Mouse (Mus musculus) adrenal gland, postnatal 4 days (tissue): ENCODE results near the gene Scyl1. TPM values are rescaled to one million over a fixed set of nuclear protein-coding genes. Genes with fewer than 3 reads are reported as not detected.

Experiments used
- DNase-seq, 2 experiments: peaks; one replicate each; pipeline ENCODE4 v3.0.0; 2021 to 2022; ENCODE audit warnings: low spot score in 2 of 2, mixed read lengths in 2 of 2
- total RNA-seq, 2 experiments: library from RNA; stranded (reverse); gene quantifications; 2 replicates each; pipeline ENCODE4 v1.2.3; 2021

Scyl1 gene
- total RNA-seq, 2 experiments from 2014 or later = 105 to 110 TPM

GRCm38 (mm10) chr19:5788620-5789019 lies 17.4 kb upstream of the Scyl1 start:
- no peak for DNase-seq

DNA sequence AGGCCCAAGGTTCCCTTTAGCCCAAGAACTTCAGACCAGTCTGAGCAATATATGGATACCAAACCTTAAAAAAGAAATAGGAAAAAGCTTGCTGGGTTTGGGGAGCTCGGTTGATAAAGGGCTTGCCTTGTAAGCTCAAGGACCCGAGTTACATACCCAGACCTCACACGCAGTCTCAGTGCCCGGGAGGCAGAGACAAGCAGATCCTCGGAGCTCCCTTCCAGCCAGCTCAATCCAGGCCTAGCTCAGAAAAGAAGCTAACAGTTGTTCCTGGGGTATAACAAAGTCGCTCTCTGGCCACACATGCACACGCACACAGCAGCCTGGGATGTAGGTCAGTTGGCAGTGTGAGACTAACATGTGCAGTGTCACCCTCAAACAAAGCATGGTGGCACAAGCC lies 16.7 kb upstream of the Scyl1 start:
- no peak for DNase-seq

DNA sequence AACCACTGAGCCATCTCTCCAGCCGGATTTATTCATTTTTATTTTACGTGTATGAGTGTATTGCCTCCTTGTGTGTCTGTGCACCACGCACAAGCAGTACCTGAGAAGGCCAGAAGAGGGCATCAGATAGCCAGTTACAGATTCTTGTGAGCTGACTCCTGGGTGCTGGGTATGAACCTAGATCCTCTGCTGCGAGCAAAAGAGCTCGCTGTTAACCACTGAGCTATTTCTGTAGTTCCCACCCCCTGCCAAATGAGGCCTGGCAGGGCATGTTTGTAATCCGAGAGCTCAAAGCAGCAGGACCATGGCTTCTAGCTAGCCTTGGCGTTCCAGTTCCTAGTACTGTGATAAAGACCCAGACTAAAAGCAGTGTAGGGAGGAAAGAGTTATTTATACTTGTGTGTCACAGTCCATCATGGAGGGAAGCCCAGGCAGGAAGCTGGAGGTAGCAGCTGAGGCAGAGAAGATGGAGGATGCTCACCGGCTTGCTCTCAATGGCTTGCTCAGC lies 16.0 kb upstream of the Scyl1 start:
- peak; percentile 40 to 73 for DNase-seq

DNA sequence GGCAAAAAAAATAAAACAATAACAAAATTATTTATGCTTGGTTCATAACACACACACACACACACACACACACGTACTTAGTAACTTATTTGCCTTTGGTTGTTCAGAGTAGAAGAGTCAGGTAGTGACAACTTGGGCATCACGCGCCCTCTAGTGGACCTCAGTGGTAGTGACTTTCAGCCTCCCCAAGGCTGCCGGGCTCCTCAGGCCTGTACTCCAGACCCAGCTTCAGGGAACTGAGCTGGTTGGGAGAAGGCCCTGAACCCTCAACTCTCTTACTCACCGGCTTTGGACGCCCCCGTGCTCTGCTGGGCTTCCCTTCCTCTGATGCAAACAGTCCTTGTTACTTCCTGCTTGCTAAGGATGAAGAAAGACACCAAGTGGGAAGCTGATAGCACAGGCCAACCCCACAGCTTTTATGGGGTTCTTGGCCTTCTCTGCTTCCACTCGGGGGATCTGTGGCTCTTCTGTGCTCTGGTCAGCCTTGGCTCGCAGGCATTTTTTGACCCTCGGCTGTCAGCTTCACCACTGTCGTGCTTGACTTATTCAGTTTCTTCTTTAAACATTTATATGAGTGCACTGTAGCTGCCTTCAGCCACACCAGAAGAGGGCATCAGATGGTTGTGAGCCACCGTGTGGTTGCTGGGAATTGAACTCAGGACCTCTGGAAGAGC lies 15.4 kb upstream of the Scyl1 start:
- DNase-seq = peak; percentile 67 to 80

- no peak for DNase-seq
These were observed 13.8 kb upstream of the Scyl1 start for GRCm38 (mm10) chr19:5784958-5785577.

DNA sequence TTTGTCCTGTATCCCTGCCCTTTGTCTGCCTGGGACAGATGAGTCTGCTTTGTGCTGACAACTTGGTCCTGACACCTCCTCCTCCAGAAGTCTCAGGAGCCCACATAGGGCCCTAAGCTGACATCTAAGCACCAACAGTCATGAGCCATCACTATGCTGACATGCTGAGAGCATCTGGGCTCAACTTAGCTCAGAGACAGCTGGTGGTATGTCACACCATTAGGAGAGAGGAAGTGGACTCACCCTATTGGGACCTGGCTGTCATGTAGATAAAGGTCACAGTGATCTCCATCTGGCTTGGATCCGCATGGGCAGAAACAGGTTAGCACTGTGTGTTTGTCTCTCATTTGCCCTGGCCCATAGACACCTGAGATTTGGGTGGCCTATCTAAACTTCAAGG lies 10.9 kb upstream of the Scyl1 start:
- no peak for DNase-seq

GRCm38 (mm10) chr19:5781532-5781931 lies 10.3 kb upstream of the Scyl1 start:
- DNase-seq = no peak

DNA sequence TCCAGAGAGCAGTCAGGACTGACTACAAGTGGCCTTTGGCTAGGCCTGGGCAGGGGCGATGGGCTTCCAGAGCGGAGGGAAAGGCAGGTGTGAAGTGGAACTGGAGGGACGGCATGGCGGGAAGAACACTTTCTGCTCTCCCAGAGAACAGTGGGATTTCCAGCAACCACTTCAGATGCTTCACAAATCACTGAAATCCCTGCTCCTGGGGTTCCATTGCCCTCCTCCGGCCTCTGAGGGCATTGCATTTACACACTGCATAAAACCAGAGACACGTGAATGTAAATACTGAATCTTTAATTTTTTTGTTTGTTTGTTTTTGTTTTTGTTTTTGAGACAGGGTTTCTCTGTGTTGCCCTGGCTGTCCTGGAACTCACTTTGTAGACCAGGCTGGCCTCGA lies 9.0 kb upstream of the Scyl1 start:
- DNase-seq = no peak

GRCm38 (mm10) chr19:5778312-5778711 lies 7.1 kb upstream of the Scyl1 start:
- DNase-seq = no peak

GRCm38 (mm10) chr19:5777387-5778032 lies 6.3 kb upstream of the Scyl1 start:
- DNase-seq = no peak

DNA sequence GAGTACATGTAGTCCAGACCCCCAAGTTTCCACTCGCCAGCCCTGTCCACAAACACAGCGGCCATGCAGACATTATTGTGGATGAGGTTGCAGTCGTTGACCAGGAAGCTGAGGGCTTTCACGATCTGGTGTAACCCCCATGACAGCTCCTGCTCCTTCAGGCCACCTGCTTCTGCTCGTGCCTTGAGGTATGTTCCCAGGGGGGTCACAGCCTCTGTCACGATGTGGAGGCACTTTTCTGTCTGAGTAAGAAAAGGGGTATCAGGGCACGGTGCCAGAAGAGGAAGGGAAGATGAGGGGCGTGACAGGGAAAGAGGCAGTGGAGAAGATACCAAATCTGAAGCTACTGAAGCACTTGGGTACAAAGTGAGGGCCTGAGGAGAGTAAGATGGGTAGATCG lies 908 bp downstream of the Scyl1 start:
- DNase-seq = no peak

DNA sequence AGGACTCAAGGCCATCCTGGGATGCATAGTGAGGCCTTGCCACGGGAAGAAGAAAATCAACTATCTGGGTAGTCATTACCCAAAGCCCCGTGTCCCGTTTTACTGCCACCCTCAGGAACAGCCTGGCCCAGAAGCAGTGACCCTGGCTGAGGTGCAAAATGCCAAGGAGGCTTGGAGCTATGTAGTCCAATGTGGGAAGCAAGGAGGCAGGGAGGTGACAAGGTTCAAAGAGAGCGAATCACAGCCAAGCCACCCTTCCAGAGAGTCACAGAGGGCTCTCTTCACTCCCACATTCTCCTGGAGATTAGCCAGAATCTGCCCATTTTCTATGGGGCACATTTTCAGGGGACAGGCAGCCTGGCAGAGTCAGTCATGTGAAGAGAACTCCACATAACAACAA lies 3.9 kb downstream of the Scyl1 start:
- no peak for DNase-seq

- DNase-seq = no peak
These were observed 8.1 kb downstream of the Scyl1 start for GRCm38 (mm10) chr19:5763163-5763562.

DNA sequence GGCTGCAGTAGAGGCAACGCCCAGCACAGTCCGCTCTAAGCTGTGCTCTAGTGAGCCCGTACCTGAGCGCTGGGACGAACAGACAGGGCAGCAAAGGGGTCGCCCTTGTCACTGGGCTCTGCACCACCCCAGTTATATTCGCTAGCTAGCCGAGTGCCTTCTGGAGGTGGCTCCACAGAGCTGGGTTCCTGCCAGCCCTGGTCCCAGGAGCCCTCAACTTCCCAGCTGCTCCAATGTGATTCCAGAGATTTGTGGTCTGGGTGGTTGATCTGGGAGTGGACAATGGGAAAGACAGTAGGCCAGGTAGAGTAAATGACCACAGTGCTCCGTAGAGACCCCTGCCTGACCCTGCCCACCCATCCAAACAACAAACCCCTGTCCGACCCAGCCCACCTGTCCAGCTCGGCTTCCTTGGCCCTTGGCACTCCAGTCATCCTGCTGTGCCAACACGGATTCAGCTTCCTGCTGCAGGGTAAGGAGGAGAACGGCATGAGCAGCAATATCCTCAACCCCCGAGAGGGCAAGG lies 12.3 kb downstream of the Scyl1 start:
- DNase-seq = no peak

- DNase-seq = no peak
These were observed 14.1 kb downstream of the Scyl1 start for GRCm38 (mm10) chr19:5756991-5757636.

- no peak for DNase-seq
These were observed 14.8 kb downstream of the Scyl1 start for GRCm38 (mm10) chr19:5756321-5756985.

- no peak for DNase-seq
These were observed 19.5 kb downstream of the Scyl1 start for GRCm38 (mm10) chr19:5751742-5752141.

- DNase-seq = no peak
These were observed 20.3 kb downstream of the Scyl1 start for GRCm38 (mm10) chr19:5750951-5751350.

DNA sequence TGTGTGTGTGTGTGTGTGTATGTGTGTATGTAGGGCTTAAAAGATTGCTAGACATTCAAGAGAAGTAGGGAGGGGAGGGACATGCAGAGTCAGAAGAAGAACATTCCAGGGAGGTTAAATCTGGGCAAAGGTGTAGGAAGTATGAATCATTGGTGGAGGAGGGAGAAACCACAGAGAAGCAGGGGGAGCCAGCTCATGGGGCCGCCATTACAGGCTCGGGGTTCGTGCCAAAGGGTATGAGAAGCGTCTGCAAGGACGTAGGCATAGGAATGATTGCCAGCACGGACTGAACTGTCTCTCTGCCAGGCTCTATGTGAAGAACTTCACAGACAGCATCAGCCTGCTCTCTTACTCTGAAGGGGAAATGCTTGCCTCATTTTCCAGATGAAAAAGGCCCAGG lies 21.7 kb downstream of the Scyl1 start:
- no peak for DNase-seq

- DNase-seq = no peak
These were observed 24.3 kb downstream of the Scyl1 start for GRCm38 (mm10) chr19:5746907-5747363.
